Mouse (Mus musculus) cerebellum, adult 18-20 months (tissue): ENCODE measurements around the gene Aste1.

Experiments used
- DNase-seq, 2 experiments: peaks; one replicate each; pipeline ENCODE4 v3.0.0; 2021

Gene Aste1

GRCm38 (mm10) chr9:105395218-105395627, at the start of gene Aste1, which contains the start of gene Nek11:
Aste1 (plus strand) TSS chr9:105395392.
Nek11 (minus strand) TSS chr9:105395524.
- peak; percentile 93 for DNase-seq

GRCm38 (mm10) chr9:105348242-105349031, 46.8 kb upstream of the Aste1 start:
- no peak for DNase-seq

GRCm38 (mm10) chr9:105349034-105349433, 46.2 kb upstream of the Aste1 start:
- DNase-seq = no peak

- no peak for DNase-seq
These were observed 33.0 kb upstream of the Aste1 start for GRCm38 (mm10) chr9:105362181-105362580.

GRCm38 (mm10) chr9:105363520-105364231, 31.5 kb upstream of the Aste1 start:
- DNase-seq = no peak

GRCm38 (mm10) chr9:105366199-105366598, 29.0 kb upstream of the Aste1 start:
- no peak for DNase-seq

- DNase-seq = no peak
These were observed 26.6 kb upstream of the Aste1 start for GRCm38 (mm10) chr9:105368605-105369004.

GRCm38 (mm10) chr9:105374361-105374760, 20.8 kb upstream of the Aste1 start:
- DNase-seq = no peak

- DNase-seq = no peak
These were observed 18.8 kb upstream of the Aste1 start for GRCm38 (mm10) chr9:105376411-105376810.

- DNase-seq = no peak
These were observed 18.1 kb upstream of the Aste1 start for GRCm38 (mm10) chr9:105376954-105377530.

GRCm38 (mm10) chr9:105377622-105378021, 17.6 kb upstream of the Aste1 start:
- no peak for DNase-seq

- DNase-seq = no peak
These were observed 15.6 kb upstream of the Aste1 start for GRCm38 (mm10) chr9:105379533-105380145.

GRCm38 (mm10) chr9:105387403-105387802, 7.8 kb upstream of the Aste1 start:
- DNase-seq = no peak

- peak; percentile 67 to 73 for DNase-seq
These were observed 5.9 kb upstream of the Aste1 start for GRCm38 (mm10) chr9:105389289-105389688.

GRCm38 (mm10) chr9:105390616-105391015, 4.6 kb upstream of the Aste1 start:
- no peak for DNase-seq

- no peak for DNase-seq
These were observed 472 bp upstream of the Aste1 start for GRCm38 (mm10) chr9:105394720-105395119.

- DNase-seq = no peak
These were observed 13.4 kb downstream of the Aste1 start for GRCm38 (mm10) chr9:105408549-105408948.

GRCm38 (mm10) chr9:105459032-105459431, 63.8 kb downstream of the Aste1 start:
- DNase-seq = no peak

GRCm38 (mm10) chr9:105461496-105461895, 66.3 kb downstream of the Aste1 start:
- no peak for DNase-seq
